Mouse (Mus musculus): ENCODE results near the gene Elmo3. TPM values are rescaled to one million over a fixed set of nuclear protein-coding genes. Genes with fewer than 3 reads are reported as not detected.

Gene Elmo3
- total RNA-seq (2021): under 1 TPM; 0.40 to 0.45 TPM
- long read RNA-seq, experiment 1, partial matches to known transcripts: 0 of 2 reads
- long read RNA-seq, experiment 1, other reads (novel, unspliced or antisense): 1 of 2 reads
- long read RNA-seq, experiment 2, partial matches to known transcripts: 0 of 1 reads
- long read RNA-seq, experiment 2, other reads (novel, unspliced or antisense): 0 of 1 reads

DNA sequence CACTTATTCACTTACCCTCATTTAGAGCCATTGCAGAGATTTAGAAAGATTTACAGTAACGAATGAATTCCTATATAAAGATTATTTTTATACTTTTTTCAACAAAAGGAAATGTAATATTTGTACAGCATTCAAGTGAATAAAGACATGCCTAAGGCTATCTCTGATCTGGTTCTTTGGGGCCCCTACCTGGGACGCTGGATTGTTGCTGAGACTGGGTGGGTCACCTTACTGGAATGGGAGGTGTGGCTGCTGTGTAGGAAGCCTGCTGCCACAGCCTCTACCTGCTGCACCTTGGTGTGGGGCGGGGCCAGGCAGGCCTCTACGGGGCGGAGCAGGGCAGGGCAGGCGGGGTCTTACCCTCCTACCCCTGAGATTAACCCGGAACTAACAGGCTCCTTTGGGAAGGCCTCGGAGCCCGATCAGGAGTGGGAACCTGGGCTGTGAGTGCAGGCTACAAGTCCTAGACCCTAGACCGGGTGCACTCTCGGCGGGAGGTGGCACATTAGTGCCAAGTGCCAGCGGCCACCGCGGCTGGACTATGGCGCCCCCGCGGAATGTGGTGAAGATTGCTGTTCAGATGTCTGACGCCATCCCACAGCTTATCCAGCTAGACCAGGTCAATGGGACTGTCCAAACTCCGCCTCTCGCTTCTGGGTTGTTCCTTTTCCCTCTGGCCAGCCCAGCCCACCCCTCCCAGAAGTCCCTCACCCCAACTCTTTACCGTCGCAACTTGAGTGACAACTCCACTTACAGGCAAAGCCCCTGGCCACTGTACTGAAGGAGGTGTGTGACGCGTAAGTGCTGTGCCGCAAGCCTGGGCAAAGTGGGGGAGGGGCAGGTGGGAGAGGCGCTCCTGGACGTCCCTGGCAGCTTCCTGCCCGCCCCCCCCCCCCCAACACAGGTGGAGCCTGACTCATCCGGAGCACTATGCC, at the start of gene Elmo3:
Gene Elmo3, plus strand, starts transcription at position 391 of the 935 bp plus-strand sequence.
- intact Hi-C loops (cut with DNase I; ENCODE audit: low total_unique reads): no loop called here
- DNase-seq: no peak

GRCm38 (mm10) chr8:105257318-105258114, 47.9 kb upstream of the Elmo3 start:
- no peak for DNase-seq
- intact Hi-C loops (cut with DNase I; ENCODE audit: low total_unique reads): no loop called here

- intact Hi-C loops (cut with DNase I; ENCODE audit: low total_unique reads): no loop called here
- no peak for DNase-seq
Observed at GRCm38 (mm10) chr8:105258911-105259720, 46.3 kb upstream of the Elmo3 start.

- intact Hi-C loops (cut with DNase I; ENCODE audit: low total_unique reads): no loop called here
- DNase-seq: peak; percentile 77
Observed at GRCm38 (mm10) chr8:105259721-105260320, 45.6 kb upstream of the Elmo3 start.

GRCm38 (mm10) chr8:105260371-105261099, 44.9 kb upstream of the Elmo3 start:
- intact Hi-C loops (cut with DNase I; ENCODE audit: low total_unique reads): no loop called here
- no peak for DNase-seq

DNA sequence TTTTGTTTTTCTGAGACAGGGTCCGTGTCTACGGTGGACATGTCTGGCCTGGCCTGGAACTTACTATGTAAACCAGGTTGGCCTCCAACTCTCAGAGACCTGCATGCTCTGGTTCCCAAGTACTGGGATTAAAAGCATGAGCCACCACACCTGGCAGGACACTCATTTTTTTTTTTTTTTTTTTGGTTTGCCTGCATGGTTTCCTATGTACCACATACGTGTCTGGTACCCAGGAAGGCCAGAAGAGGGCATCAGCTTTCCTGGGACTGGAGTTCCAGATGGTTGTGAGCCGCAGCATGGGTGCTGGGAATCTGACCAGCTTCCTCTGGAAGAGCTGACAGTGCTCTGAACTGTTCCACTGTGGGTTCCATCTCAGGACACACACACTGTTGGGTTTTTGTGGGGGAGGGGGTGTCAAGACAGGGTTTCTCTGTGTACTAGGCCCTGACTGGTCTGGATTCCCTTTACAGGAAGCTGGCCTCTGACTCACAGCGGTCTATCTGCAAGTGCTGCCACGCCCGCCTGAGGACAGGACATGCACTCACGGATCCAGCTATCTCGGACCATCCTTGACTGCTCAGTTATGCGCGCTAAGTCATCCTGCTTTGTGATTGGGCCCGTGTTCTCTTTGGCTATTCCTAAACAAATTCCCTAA, 43.9 kb upstream of the Elmo3 start:
- no peak for DNase-seq
- intact Hi-C loops (cut with DNase I; ENCODE audit: low total_unique reads): no loop called here

GRCm38 (mm10) chr8:105263244-105263912, 42.0 kb upstream of the Elmo3 start:
- intact Hi-C loops (cut with DNase I; ENCODE audit: low total_unique reads): loop anchor here (2.0 kb wide), 1 partner anchor 39 kb away; the partner anchor contains the start of gene D230025D16Rik
- no peak for DNase-seq

DNA sequence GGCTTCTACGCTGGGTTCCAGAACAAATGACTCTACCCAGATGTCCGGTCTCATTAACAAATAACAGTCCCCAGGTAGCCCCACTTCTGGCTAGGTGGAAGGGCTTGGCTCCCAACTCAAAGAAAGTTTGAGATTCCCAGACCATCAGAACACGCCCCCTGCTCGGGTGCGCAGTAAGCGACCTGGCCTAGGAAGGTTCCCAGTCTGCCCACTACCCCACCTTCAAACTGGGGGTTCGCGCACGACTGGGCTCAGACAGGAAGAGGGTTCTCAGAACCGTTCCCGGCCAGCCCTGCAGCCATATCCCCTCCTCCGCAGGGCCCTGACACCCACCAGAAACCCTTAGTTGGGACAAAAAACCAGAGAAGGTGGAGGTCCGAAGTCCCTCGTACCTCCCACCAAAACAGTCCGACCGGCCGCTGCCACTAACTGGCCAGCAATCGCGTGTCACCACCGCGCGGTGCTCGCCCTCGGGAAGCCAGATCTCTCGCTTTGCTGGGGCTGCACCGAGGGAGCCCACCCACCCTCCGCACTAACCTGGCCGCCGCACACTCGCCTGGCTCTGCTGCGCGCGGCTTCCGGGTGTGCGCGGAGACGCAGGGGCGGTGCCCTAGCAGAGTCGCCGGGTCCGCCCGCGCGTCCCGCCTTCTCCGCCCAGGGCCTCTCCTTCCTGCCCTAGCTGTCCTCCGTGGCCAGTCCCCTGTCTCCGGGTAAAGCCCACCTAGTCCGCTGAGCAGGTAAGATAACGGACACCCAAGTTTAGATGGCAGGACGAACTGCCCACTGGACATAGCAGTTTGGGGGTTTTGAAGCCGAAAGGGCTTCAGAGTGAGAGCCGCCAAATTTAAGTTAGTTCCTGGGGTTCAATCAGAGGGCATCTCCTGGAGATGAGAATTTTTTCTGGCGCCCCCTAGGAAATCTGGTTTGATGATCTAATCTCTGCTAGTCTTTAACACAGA, 41.1 kb upstream of the Elmo3 start, which contains the start of the genes Tradd and Fbxl8:
Gene Tradd, minus strand, starts transcription at position 586 of the 959 bp plus-strand sequence.
Gene Fbxl8, plus strand, starts transcription at position 625 of the 959 bp plus-strand sequence.
- intact Hi-C loops (cut with DNase I; ENCODE audit: low total_unique reads): no loop called here
- DNase-seq: peak; percentile 77

GRCm38 (mm10) chr8:105265128-105265527, 40.3 kb upstream of the Elmo3 start:
- intact Hi-C loops (cut with DNase I; ENCODE audit: low total_unique reads): no loop called here
- no peak for DNase-seq

GRCm38 (mm10) chr8:105266775-105267174, 38.6 kb upstream of the Elmo3 start:
- intact Hi-C loops (cut with DNase I; ENCODE audit: low total_unique reads): no loop called here
- DNase-seq: no peak

GRCm38 (mm10) chr8:105268342-105269074, 36.9 kb upstream of the Elmo3 start:
- intact Hi-C loops (cut with DNase I; ENCODE audit: low total_unique reads): no loop called here
- no peak for DNase-seq

DNA sequence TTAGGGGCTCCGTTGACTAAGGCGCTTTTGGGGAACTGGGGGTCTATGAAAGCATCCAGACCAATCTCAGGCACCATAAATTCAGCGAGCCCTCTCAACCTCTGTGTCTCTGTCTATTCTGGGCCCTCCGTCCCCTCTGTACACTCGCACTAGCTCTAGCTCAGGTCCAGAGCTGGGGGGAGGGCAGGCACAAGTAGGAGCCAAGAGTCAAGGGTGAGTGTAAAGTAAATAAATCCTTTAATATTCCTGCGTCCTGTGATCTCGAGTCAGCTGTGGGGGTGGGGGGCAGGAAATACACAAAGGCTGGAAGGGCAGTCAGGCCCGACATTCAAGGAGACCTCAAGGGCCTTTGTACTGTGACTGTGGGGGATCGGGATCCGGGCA, 36.3 kb upstream of the Elmo3 start:
- DNase-seq: no peak
- intact Hi-C loops (cut with DNase I; ENCODE audit: low total_unique reads): no loop called here

DNA sequence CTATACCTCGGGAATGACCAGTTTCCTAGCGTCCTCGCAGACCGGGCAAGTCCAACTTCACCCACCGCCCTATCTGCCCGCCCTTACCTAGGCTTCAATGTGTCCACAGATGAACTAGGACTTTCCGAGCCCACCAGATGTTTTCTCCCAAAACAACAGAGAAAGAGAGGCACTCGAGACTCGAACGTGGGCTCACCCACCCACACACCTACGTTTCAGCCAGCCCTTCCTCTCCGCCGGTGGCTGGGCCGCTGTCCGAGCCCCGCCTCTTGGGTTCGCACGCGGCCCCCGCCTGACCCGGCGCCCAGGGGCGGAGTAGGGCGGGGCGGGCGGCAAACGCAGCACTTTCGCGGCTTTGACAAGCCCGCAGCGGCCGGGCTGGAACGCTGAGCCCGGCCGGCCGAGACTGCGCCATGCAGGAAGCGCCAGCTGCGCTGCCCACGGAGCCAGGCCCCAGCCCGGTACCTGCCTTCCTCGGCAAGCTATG, 35.9 kb upstream of the Elmo3 start, which contains the start of gene Hsf4:
Gene Hsf4, plus strand, starts transcription at position 341 of the 487 bp plus-strand sequence.
- intact Hi-C loops (cut with DNase I; ENCODE audit: low total_unique reads): no loop called here
- DNase-seq: peak; percentile 69

- intact Hi-C loops (cut with DNase I; ENCODE audit: low total_unique reads): no loop called here
Observed at GRCm38 (mm10) chr8:105270101-105270915, 35.1 kb upstream of the Elmo3 start.

More at GRCm38 (mm10) chr8:105270101-105270915, 35.1 kb upstream of the Elmo3 start:
- no peak for DNase-seq
